Mouse (Mus musculus): ENCODE results near the gene Chst8. TPM values are rescaled to one million over a fixed set of nuclear protein-coding genes. Genes with fewer than 3 reads are reported as not detected.

The Chst8 gene
- polyA plus RNA-seq, 1 experiment from 2014 or later: 14.9 TPM

DNA sequence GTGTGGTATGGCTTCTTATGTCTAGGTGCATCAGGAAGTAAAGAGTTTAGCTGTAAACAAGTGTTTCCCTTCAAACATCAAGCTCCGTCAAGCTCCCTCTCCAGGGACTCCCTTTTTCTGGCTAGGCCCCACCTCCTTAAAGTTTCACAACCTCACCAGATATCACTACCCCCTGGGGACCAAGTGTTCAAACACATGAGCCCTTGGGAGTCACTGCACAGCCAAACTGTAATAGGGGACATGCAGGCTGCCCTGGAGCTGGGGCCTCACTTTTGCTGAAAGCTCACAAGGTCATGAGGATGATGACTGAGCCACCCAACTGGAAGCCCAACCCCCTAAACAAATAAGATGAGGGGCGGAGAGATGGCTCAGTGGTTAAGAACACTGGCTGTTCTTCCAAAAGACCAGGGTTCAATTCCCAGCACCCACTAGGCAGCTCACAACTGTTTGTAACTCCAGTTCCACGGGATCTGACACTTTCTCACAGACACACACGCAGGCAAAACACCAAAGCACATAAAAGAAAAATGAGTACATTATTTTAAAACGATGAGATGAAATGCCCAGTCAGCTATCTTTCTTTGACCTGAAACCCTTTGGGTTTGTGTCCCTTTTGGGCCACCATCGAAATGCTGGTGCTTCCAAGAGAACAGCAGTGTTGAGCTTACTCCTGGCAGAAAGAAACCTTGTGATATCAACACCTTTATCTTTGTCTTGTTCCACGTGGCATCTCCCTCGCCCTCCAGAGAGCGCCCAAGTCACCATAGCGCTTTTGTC, 179.4 kb downstream of the Chst8 start:
- H3K36me3 ChIP-seq (ENCODE audit: control insufficient read depth, insufficient read depth, low read length): no peaks in the 10 kb centered on the region
- no peak for ATAC-seq (ENCODE audit: low FRiP score, low TSS enrichment)
- H3K27ac ChIP-seq (replicated peaks; ENCODE audit: low read depth, low read length): no peak overlapping the region
- no peaks in the 10 kb centered on the region for H3K9me3 ChIP-seq (ENCODE audit: control insufficient read depth, low read length)
- H3K27me3 ChIP-seq (ENCODE audit: control insufficient read depth, insufficient read depth, low read length): no peaks in the 10 kb centered on the region
- H3K9ac ChIP-seq (replicated peaks; ENCODE audit: low read length): no peak overlapping the region
- peaks cover 13% of the 10 kb centered on the region for H3K4me1 ChIP-seq (ENCODE audit: control insufficient read depth, insufficient read depth, low read length)
- no peak overlapping the region for H3K4me2 ChIP-seq (ENCODE audit: low read length)
- H3K4me3 ChIP-seq (replicated peaks; ENCODE audit: low read depth, low read length): no peak overlapping the region
- WGBS: 84% methylated on average over 10 of the region's 10 CpGs
- DNase-seq: no peak

DNA sequence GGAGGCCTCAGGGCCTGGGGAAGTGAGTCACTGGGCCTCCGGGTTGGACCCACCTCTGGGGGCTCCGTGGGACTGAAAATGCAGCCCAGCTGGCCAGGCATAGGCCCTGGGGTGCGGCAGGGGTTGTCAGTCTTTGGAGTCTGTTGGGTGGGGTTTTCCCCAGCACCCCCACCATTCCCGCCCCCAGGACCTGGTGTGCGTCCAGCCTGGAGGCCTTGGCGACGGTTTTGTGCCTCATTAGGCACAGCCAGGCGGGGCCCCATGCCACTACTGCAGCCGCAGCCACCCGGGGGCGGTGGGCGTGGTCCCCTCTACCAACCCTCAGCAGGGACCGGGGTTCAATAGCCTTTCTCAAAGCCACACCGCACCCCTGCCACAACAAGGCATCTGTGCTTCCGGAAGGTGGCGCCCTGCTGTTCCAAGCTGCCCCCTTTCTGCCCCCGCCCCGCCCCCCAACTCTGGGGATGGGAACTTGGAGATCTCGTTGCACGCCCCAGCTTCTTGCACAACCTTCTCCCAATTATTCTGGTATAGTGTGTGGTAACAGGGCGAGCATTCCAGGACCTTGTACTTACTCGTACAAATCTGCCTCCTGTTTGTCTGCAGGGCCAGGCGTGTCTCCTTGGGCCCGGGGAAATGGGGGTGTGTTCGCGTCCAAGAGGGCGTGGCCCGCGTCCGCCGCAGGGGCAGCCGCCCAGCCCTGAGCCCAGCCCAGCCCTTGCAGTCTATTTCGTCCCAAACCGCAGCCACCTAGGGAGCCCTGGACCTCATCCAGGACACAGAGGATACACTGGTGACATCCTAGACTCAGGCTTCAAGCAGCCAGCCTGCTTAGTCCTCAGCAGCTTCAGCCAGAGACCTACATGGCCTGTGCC, 182.1 kb downstream of the Chst8 start:
- no peaks in the 10 kb centered on the region for H3K9me3 ChIP-seq (ENCODE audit: control insufficient read depth, low read length)
- DNase-seq (peak; percentile 69), ATAC-seq (ENCODE audit: low FRiP score, low TSS enrichment) (peak; percentile 71)
- H3K27me3 ChIP-seq (ENCODE audit: control insufficient read depth, insufficient read depth, low read length): no peaks in the 10 kb centered on the region
- peaks cover 13% of the 10 kb centered on the region for H3K4me1 ChIP-seq (ENCODE audit: control insufficient read depth, insufficient read depth, low read length)
- H3K4me3 ChIP-seq (replicated peaks; ENCODE audit: low read depth, low read length): peak overlapping the region; percentile 28
- 3% methylated on average over 34 of the region's 34 CpGs for WGBS
- peak overlapping the region; percentile 41; the same call in 1 of the 2 replicates for H3K27ac ChIP-seq (replicated peaks; ENCODE audit: low read depth, low read length)
- H3K4me2 ChIP-seq (ENCODE audit: low read length): peak overlapping the region; percentile 55
- no peak overlapping the region; the same call in 1 of the 2 replicates for H3K9ac ChIP-seq (replicated peaks; ENCODE audit: low read length)
- H3K36me3 ChIP-seq (ENCODE audit: control insufficient read depth, insufficient read depth, low read length): no peaks in the 10 kb centered on the region

DNA sequence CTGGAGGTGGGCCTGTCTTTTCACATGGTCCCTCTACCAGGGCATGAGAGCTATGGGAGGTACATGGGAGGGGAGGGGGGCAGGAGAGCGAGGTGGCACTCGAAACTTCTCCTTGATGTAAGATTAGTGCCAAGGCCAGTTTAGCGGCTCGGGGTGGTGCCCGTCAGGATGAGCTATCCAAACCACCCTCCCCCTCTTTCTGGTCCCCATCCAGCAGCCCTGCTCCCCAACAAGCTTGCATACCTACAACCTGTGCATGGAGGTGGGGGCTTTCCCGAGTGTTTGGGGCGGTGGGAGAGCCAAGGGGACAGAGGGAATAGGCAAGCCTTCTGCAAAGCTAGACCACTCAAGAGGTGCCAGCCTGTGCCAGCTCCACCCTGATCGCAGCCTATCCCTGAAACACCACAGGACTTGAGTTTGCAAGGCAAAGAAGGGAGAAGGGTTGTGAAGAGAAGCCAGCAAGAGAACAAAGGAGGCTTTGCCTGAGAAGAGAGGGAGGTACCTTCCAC, 182.8 kb downstream of the Chst8 start:
- Histone ChIP-seq H3K4me1 (ENCODE audit: control insufficient read depth, insufficient read depth, low read length) (peaks cover 13% of the 10 kb centered on the region), H3K27me3 (ENCODE audit: control insufficient read depth, insufficient read depth, low read length) (no peaks in the 10 kb centered on the region), H3K36me3 (ENCODE audit: control insufficient read depth, insufficient read depth, low read length) (no peaks in the 10 kb centered on the region), H3K4me2 (ENCODE audit: low read length) (peak overlapping the region; percentile 55), H3K4me3 (replicated peaks; ENCODE audit: low read depth, low read length) (peak overlapping the region; percentile 28), H3K27ac (replicated peaks; ENCODE audit: low read depth, low read length) (peak overlapping the region; percentile 41; the same call in 1 of the 2 replicates), H3K9ac (replicated peaks; ENCODE audit: low read length) (no peak overlapping the region; the same call in 1 of the 2 replicates), H3K9me3 (ENCODE audit: control insufficient read depth, low read length) (no peaks in the 10 kb centered on the region)
- ATAC-seq (ENCODE audit: low FRiP score, low TSS enrichment) (0 out of 2 replicates have a peak, but pooled peaks have one; percentile 2), DNase-seq (peak; percentile 49)
- WGBS: 42% methylated on average over 8 of the region's 8 CpGs

Other genes with a start within 250 kb of the Chst8 start
- gene Kctd15, start 156.0 kb downstream of the Chst8 start, polyA plus RNA-seq (2014; fragmentation: Nextera tagmentation; extraction: Ambion mirVana): 17.5 and 29.1 TPM in 2 replicates
- 57.2 and 62.4 TPM in 2 replicates for gene Pepd, start 99.7 kb upstream of the Chst8 start, polyA plus RNA-seq (2014; fragmentation: Nextera tagmentation; extraction: Ambion mirVana)
- 29.6 and 32.0 TPM in 2 replicates for gene Cebpg, start 243.9 kb upstream of the Chst8 start, polyA plus RNA-seq (2014; fragmentation: Nextera tagmentation; extraction: Ambion mirVana)